In genomic region chr3:89247466-89247865, GRCm38 (mm10) we compare ENCODE assay signal across 9 mouse cellular contexts. TPM values are rescaled to one million over a fixed set of nuclear protein-coding genes. Genes with fewer than 3 reads are reported as not detected.
DNase-seq lines count a peak whose midpoint lies in the region; ATAC-seq and TF ChIP-seq lines count a peak whose summit lies in the region.
"Had no signal": no experiment of that assay in that cellular context is flagged by ENCODE, and none has a peak within 500 bp of the region (broad histone marks: within the 10 kb centered on the region; RNA-seq: fewer than 3 reads in every experiment).

No protein-coding gene starts in this region.

- H3K27me3 ChIP-seq in kidney, embryonic 16.5 days (ENCODE audit: insufficient read depth, low read length): peaks cover 7% of the 10 kb centered on the region; the same call in 1 of the 2 replicates
- no peaks in the 10 kb centered on the region for H3K27me3 ChIP-seq in embryonic facial prominence, embryonic 15.5 days
- H3K27me3 ChIP-seq in limb, embryonic 11.5 days (ENCODE audit: control insufficient read depth, insufficient read depth, low read length): no peaks in the 10 kb centered on the region
- no peaks in the 10 kb centered on the region for H3K27me3 ChIP-seq in neural tube, embryonic 14.5 days (ENCODE audit: control insufficient read depth, insufficient read depth, low read length)

- H3K9ac ChIP-seq in kidney, embryonic 16.5 days (replicated peaks; ENCODE audit: low read length): peak overlapping the region; percentile 86
- peak overlapping the region; percentile 79; the same call in 1 of the 2 replicates for H3K9ac ChIP-seq in embryonic facial prominence, embryonic 15.5 days
- H3K9ac ChIP-seq in limb, embryonic 11.5 days (ENCODE audit: low read length): 0 out of 2 replicates have a peak overlapping the region, but pooled peaks have one; percentile 7
- no peak overlapping the region for H3K9ac ChIP-seq in neural tube, embryonic 14.5 days (replicated peaks; ENCODE audit: low read depth, low read length)

- no peak for DNase-seq in kidney, postnatal 25 days
- DNase-seq in limb, embryonic 11.5 days (ENCODE audit: low spot score): no peak
- no peak for DNase-seq in spleen, postnatal 36 days (ENCODE audit: low spot score in 2 of 2)
- DNase-seq in layer of hippocampus, adult 2 months (ENCODE audit: low spot score in 2 of 2): no peak
- no peak for DNase-seq in cerebellum, postnatal 25 days

- no peak overlapping the region for H3K27ac ChIP-seq in kidney, embryonic 16.5 days (ENCODE audit: low read length)
- no peak overlapping the region for H3K27ac ChIP-seq in embryonic facial prominence, embryonic 15.5 days (replicated peaks)
- no peak overlapping the region for H3K27ac ChIP-seq in limb, embryonic 11.5 days (replicated peaks; ENCODE audit: low read depth, low read length)
- no peak overlapping the region for H3K27ac ChIP-seq in neural tube, embryonic 14.5 days (ENCODE audit: low read depth, low read length)
- H3K27ac ChIP-seq in layer of hippocampus, adult 2 months: no peak overlapping the region

- WGBS in kidney, embryonic 16.5 days: 75% methylated on average over 4 of the region's 4 CpGs
- WGBS in embryonic facial prominence, embryonic 15.5 days: 89% methylated on average over 4 of the region's 4 CpGs
- WGBS in limb, embryonic 11.5 days: 89% methylated on average over 4 of the region's 4 CpGs
- 88% methylated on average over 4 of the region's 4 CpGs for WGBS in neural tube, embryonic 14.5 days

- no peak for ATAC-seq in kidney, embryonic 16.5 days (ENCODE audit: low FRiP score, low TSS enrichment)
- ATAC-seq in embryonic facial prominence, embryonic 15.5 days (ENCODE audit: insufficient number of reproducible peaks, low FRiP score, low TSS enrichment, low read depth): no peak
- no peak for ATAC-seq in limb, embryonic 11.5 days (ENCODE audit: insufficient number of reproducible peaks, low FRiP score, low TSS enrichment, low read depth)
- ATAC-seq in neural tube, embryonic 14.5 days (ENCODE audit: low read depth): no peak

- peaks cover 59% of the 10 kb centered on the region for H3K4me1 ChIP-seq in kidney, embryonic 16.5 days (ENCODE audit: insufficient read depth, low read length)
- peaks cover 61% of the 10 kb centered on the region for H3K4me1 ChIP-seq in embryonic facial prominence, embryonic 15.5 days
- peaks cover 34% of the 10 kb centered on the region for H3K4me1 ChIP-seq in limb, embryonic 11.5 days (ENCODE audit: control insufficient read depth, insufficient read depth, low read length)
- peaks cover 31% of the 10 kb centered on the region for H3K4me1 ChIP-seq in neural tube, embryonic 14.5 days (ENCODE audit: control insufficient read depth, insufficient read depth, low read length)

- peak overlapping the region; percentile 89 for H3K4me3 ChIP-seq in kidney, embryonic 16.5 days (ENCODE audit: low read length)
- peak overlapping the region; percentile 75 for H3K4me3 ChIP-seq in embryonic facial prominence, embryonic 15.5 days (replicated peaks)
- peak overlapping the region; percentile 78; the same call in 1 of the 2 replicates for H3K4me3 ChIP-seq in limb, embryonic 11.5 days (ENCODE audit: low read depth, low read length)
- peak overlapping the region; percentile 42; the same call in 1 of the 2 replicates for H3K4me3 ChIP-seq in neural tube, embryonic 14.5 days (ENCODE audit: low read depth, low read length)
- no peak overlapping the region for H3K4me3 ChIP-seq in layer of hippocampus, adult 2 months

- H3K4me2 ChIP-seq in kidney, embryonic 16.5 days (replicated peaks; ENCODE audit: low read depth, low read length): peak overlapping the region; percentile 92
- peak overlapping the region; percentile 79 for H3K4me2 ChIP-seq in embryonic facial prominence, embryonic 15.5 days (replicated peaks)
- peak overlapping the region; percentile 89; the same call in 1 of the 2 replicates for H3K4me2 ChIP-seq in limb, embryonic 11.5 days (ENCODE audit: low read depth, severe bottlenecking)
- peak overlapping the region; percentile 93 for H3K4me2 ChIP-seq in neural tube, embryonic 14.5 days (ENCODE audit: low read depth, low read length)

- peaks cover 10% of the 10 kb centered on the region; the same call in 1 of the 2 replicates for H3K36me3 ChIP-seq in kidney, embryonic 16.5 days (ENCODE audit: insufficient read depth, low read length)
- peaks cover 7% of the 10 kb centered on the region for H3K36me3 ChIP-seq in embryonic facial prominence, embryonic 15.5 days
- no peaks in the 10 kb centered on the region; the same call in 1 of the 2 replicates for H3K36me3 ChIP-seq in limb, embryonic 11.5 days (ENCODE audit: control insufficient read depth, insufficient read depth, low read length)
- H3K36me3 ChIP-seq in neural tube, embryonic 14.5 days (ENCODE audit: control insufficient read depth, insufficient read depth, low read length): peaks cover 4% of the 10 kb centered on the region; the same call in 1 of the 2 replicates

- TF ChIP-seq CTCF in layer of hippocampus, adult 2 months (conservative IDR thresholded peaks at IDR 0.05): no peak

- no peaks in the 10 kb centered on the region for H3K9me3 ChIP-seq in kidney, embryonic 16.5 days (ENCODE audit: low read length)
- H3K9me3 ChIP-seq in embryonic facial prominence, embryonic 15.5 days (replicated peaks): no peaks in the 10 kb centered on the region
- H3K9me3 ChIP-seq in limb, embryonic 11.5 days (ENCODE audit: control insufficient read depth, low read length): no peaks in the 10 kb centered on the region
- no peaks in the 10 kb centered on the region for H3K9me3 ChIP-seq in neural tube, embryonic 14.5 days (ENCODE audit: control insufficient read depth, low read length)

RNA-seq across cellular contexts. Expression of gene Trim46, which starts 1.4 kb away (rescaled TPM):
- 4.7 and 6.0 TPM in 2 replicates for polyA plus RNA-seq in kidney, embryonic 16.5 days (2015; fragmentation: Nextera tagmentation; extraction: Ambion mirVana)
- 5.0 and 5.9 TPM in 2 replicates for polyA plus RNA-seq in embryonic facial prominence, embryonic 15.5 days (2015; fragmentation: Nextera tagmentation; extraction: Ambion mirVana)
- polyA plus RNA-seq in limb, embryonic 11.5 days (2014; fragmentation: Nextera tagmentation; extraction: Ambion mirVana): 4.0 and 5.5 TPM in 2 replicates
- polyA plus RNA-seq in neural tube, embryonic 14.5 days (2014; fragmentation: Nextera tagmentation; extraction: Ambion mirVana): 61.6 and 70.7 TPM in 2 replicates
- total RNA-seq in layer of hippocampus, adult 2 months (2021): 10 to 100 TPM; 89.1 to 92.8 TPM

RNA-seq across cellular contexts. Expression of gene Krtcap2, which starts 1.7 kb away (rescaled TPM):
- 272 and 300 TPM in 2 replicates for polyA plus RNA-seq in kidney, embryonic 16.5 days (2015; fragmentation: Nextera tagmentation; extraction: Ambion mirVana)
- polyA plus RNA-seq in embryonic facial prominence, embryonic 15.5 days (2015; fragmentation: Nextera tagmentation; extraction: Ambion mirVana): 294 and 310 TPM in 2 replicates
- polyA plus RNA-seq in limb, embryonic 11.5 days (2014; fragmentation: Nextera tagmentation; extraction: Ambion mirVana): 272 and 295 TPM in 2 replicates
- 206 and 240 TPM in 2 replicates for polyA plus RNA-seq in neural tube, embryonic 14.5 days (2014; fragmentation: Nextera tagmentation; extraction: Ambion mirVana)
- 10 to 100 TPM; 75.8 to 80.5 TPM for total RNA-seq in layer of hippocampus, adult 2 months (2021)

RNA-seq across cellular contexts. Expression of gene Dpm3, which starts 11.7 kb away (rescaled TPM):
- polyA plus RNA-seq in kidney, embryonic 16.5 days (2015; fragmentation: Nextera tagmentation; extraction: Ambion mirVana): 127 and 146 TPM in 2 replicates
- 150 and 173 TPM in 2 replicates for polyA plus RNA-seq in embryonic facial prominence, embryonic 15.5 days (2015; fragmentation: Nextera tagmentation; extraction: Ambion mirVana)
- polyA plus RNA-seq in limb, embryonic 11.5 days (2014; fragmentation: Nextera tagmentation; extraction: Ambion mirVana): 93.3 and 106 TPM in 2 replicates
- polyA plus RNA-seq in neural tube, embryonic 14.5 days (2014; fragmentation: Nextera tagmentation; extraction: Ambion mirVana): 69.6 and 84.4 TPM in 2 replicates
- 10 to 100 TPM; 51.2 to 61.0 TPM for total RNA-seq in layer of hippocampus, adult 2 months (2021)

RNA-seq across cellular contexts. Expression of gene Muc1, which starts 18.6 kb away (rescaled TPM):
- 20.0 and 23.6 TPM in 2 replicates for polyA plus RNA-seq in kidney, embryonic 16.5 days (2015; fragmentation: Nextera tagmentation; extraction: Ambion mirVana)
- 4.0 and 10.2 TPM in 2 replicates for polyA plus RNA-seq in embryonic facial prominence, embryonic 15.5 days (2015; fragmentation: Nextera tagmentation; extraction: Ambion mirVana)
- 0.68 TPM in 1 of 2 replicates, not detected in the other for polyA plus RNA-seq in limb, embryonic 11.5 days (2014; fragmentation: Nextera tagmentation; extraction: Ambion mirVana)
- 0.90 and 1.4 TPM in 2 replicates for polyA plus RNA-seq in neural tube, embryonic 14.5 days (2014; fragmentation: Nextera tagmentation; extraction: Ambion mirVana)
- total RNA-seq in layer of hippocampus, adult 2 months (2021): 1 to 10 TPM in 1 of 2 experiments, under 1 TPM in 1; 0.31 to 1.3 TPM
- total RNA-seq: common myeloid progenitor, adult 5-6 weeks had no signal

RNA-seq across cellular contexts. Expression of gene Mtx1, which starts 20.6 kb away (rescaled TPM):
- 227 and 235 TPM in 2 replicates for polyA plus RNA-seq in kidney, embryonic 16.5 days (2015; fragmentation: Nextera tagmentation; extraction: Ambion mirVana)
- polyA plus RNA-seq in embryonic facial prominence, embryonic 15.5 days (2015; fragmentation: Nextera tagmentation; extraction: Ambion mirVana): 173 and 196 TPM in 2 replicates
- polyA plus RNA-seq in limb, embryonic 11.5 days (2014; fragmentation: Nextera tagmentation; extraction: Ambion mirVana): 213 and 231 TPM in 2 replicates
- polyA plus RNA-seq in neural tube, embryonic 14.5 days (2014; fragmentation: Nextera tagmentation; extraction: Ambion mirVana): 147 and 151 TPM in 2 replicates
- total RNA-seq in layer of hippocampus, adult 2 months (2021): 100 to 1,000 TPM; 100 to 102 TPM
